Mouse (Mus musculus) bone marrow macrophage, adult 2 months (primary cell): ENCODE results near the gene Prrg4. TPM values are rescaled to one million over a fixed set of nuclear protein-coding genes. Genes with fewer than 3 reads are reported as not detected.
A peak's percentile ranks its signal among the peaks of the same experiment; 100 is the strongest.

ENCODE experiments used
- H3K27ac ChIP-seq: 2 replicates; pipeline ENCODE4 v1.5.1; 2012; ENCODE audit warnings: low read depth, low read length; ENCODE audit not compliant: insufficient read depth
- H3K4me1 ChIP-seq: 2 replicates; pipeline ENCODE4 v1.6.1; 2012; ENCODE audit warnings: low read length; ENCODE audit not compliant: control insufficient read depth, insufficient read depth
- H3K4me3 ChIP-seq: 2 replicates; pipeline ENCODE4 v1.5.1; 2012; ENCODE audit warnings: mild to moderate bottlenecking, low read length, moderate library complexity; ENCODE audit not compliant: insufficient read depth
- CTCF ChIP-seq: IDR thresholded peaks from 2 replicates; pipeline ENCODE4 v1.5.1; 2012; ENCODE audit warnings: low read depth, mild to moderate bottlenecking, low read length, moderate library complexity
- POLR2A ChIP-seq: IDR thresholded peaks from 2 replicates; pipeline ENCODE4 v1.6.1; 2012; ENCODE audit warnings: mild to moderate bottlenecking, low read depth, low read length, borderline replicate concordance
- polyA plus RNA-seq: library from polyadenylated mRNA; stranded (reverse); fragments of >200 nt; gene quantifications from 2 replicates; pipeline ENCODE4 v1.2.4, GENCODE M21; 2012; ENCODE audit not compliant: missing spikeins, insufficient read depth, insufficient read length

Gene Prrg4
- polyA plus RNA-seq, 1 experiment = 0.84 TPM

GRCm38 (mm10) chr2:104815561-104816370 is 33.9 kb downstream of the Prrg4 start:
- H3K4me3 ChIP-seq = peak overlapping the region; percentile 71
- peak overlapping the region; percentile 63 for H3K27ac ChIP-seq
- peaks cover 3% of the 10 kb centered on the region for H3K4me1 ChIP-seq
- TF ChIP-seq CTCF (no peak), POLR2A (no peak)

DNA sequence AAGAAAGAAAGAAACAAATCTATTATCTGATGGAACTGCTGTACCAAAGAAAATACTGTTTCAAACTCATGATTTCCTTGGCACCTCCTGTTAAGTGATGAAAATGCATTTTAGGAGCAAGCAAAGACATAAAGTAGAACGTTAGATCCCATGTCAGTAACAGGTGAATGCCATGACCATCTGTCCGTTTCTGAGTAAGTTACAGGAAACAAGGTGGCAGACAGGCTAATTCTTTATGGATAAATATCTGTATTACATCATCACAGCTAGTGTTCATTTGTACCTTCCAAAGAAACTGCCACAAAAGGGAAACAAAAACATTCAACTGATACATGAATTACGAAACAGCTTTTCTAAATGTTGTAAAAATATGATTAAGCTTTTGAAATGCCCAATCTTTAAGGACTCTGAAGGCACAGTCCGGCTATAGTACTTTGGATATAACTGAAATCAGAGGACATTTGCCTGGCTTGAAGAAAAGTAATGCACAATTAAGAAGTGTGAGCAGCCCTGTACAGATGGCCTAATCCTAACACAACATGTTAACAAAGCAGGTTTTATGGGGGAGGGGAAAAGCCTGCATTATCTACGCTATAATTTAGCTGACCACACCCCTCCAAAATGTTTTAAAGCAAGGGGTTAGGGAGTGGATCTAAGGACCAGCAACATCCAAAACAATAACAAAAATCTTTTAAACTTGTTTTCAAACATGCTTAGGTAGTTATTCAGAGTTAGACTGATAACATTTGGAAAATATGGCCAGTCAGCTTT is 35.3 kb downstream of the Prrg4 start:
- no peak overlapping the region for H3K4me3 ChIP-seq

DNA sequence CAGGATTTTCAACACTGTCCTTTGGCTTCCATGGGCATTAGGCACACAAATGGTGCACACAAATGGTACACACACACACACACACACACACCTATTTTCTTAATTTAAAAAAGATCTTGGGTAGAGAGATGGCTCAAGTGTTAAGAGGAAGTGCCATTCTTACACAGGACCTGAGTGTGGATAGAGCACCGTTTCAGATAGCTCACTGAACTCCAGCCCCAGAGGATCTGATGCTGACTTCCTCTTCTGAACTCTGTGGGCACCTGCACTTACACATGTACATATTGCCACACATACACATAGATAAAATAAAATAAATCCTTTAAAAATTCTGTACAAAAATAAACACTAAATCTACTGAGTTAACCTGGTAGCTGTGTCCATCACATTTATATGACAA is 44.2 kb downstream of the Prrg4 start:
- TF ChIP-seq CTCF = no peak
- TF ChIP-seq POLR2A = no peak
- Histone ChIP-seq H3K4me1 (0 out of 2 replicates have a peak, but pooled peaks cover under 1% of the 10 kb centered on the region), H3K4me3 (no peak overlapping the region), H3K27ac (no peak overlapping the region)

More for the DNA sequence above, 35.3 kb downstream of the Prrg4 start:
- peaks cover 6% of the 10 kb centered on the region for H3K4me1 ChIP-seq
- no peak overlapping the region for H3K27ac ChIP-seq
- TF ChIP-seq CTCF (no peak), POLR2A (no peak)

Other genes with a start within 250 kb of the Prrg4 start
- 21.9 and 22.0 TPM in 2 replicates for gene Tcp11l1, start 137.7 kb downstream of the Prrg4 start, polyA plus RNA-seq
- gene Pin1rt1, start 133.5 kb downstream of the Prrg4 start, polyA plus RNA-seq = not detected in 2 replicates
- gene Depdc7, start 107.0 kb downstream of the Prrg4 start, polyA plus RNA-seq = 13.1 and 14.4 TPM in 2 replicates
- gene Qser1, start 33.1 kb downstream of the Prrg4 start, polyA plus RNA-seq = 9.5 and 11.3 TPM in 2 replicates
- 6.3 and 16.9 TPM in 2 replicates for gene Ccdc73, start 17.9 kb upstream of the Prrg4 start, polyA plus RNA-seq
- 158 and 169 TPM in 2 replicates for gene Eif3m, start 167.2 kb upstream of the Prrg4 start, polyA plus RNA-seq
- gene Gm11060, start 242.1 kb upstream of the Prrg4 start, polyA plus RNA-seq = not detected in 2 replicates